Mouse (Mus musculus) retina, embryonic 14.5 days (tissue): ENCODE results near the gene Otx2.
A peak's percentile ranks its signal among the peaks of the same experiment; 100 is the strongest.

Experiments used
- DNase-seq: peaks from one replicate; pipeline ENCODE4 v3.0.0-alpha.2; 2015; ENCODE audit warnings: low spot score

Otx2 gene

GRCm38 (mm10) chr14:48668761-48669303 is 4.8 kb downstream of the Otx2 start:
- peak; percentile 52 for DNase-seq

- peak; percentile 45 for DNase-seq
Measured at GRCm38 (mm10) chr14:48668051-48668481, 5.6 kb downstream of the Otx2 start.

GRCm38 (mm10) chr14:48667396-48667795 is 6.2 kb downstream of the Otx2 start:
- peak; percentile 65 for DNase-seq

GRCm38 (mm10) chr14:48666771-48667170 is 6.8 kb downstream of the Otx2 start:
- peak; percentile 53 for DNase-seq

GRCm38 (mm10) chr14:48665816-48666661 is 7.6 kb downstream of the Otx2 start:
- DNase-seq: peak; percentile 61

- DNase-seq: peak; percentile 85
Measured at GRCm38 (mm10) chr14:48664841-48665815, 8.5 kb downstream of the Otx2 start.

GRCm38 (mm10) chr14:48664001-48664810 is 9.4 kb downstream of the Otx2 start:
- DNase-seq: peak; percentile 30

- DNase-seq: no peak
Measured at GRCm38 (mm10) chr14:48663531-48663930, 10.1 kb downstream of the Otx2 start.

GRCm38 (mm10) chr14:48662568-48663236 is 10.9 kb downstream of the Otx2 start:
- peak; percentile 54 for DNase-seq

- peak; percentile 52 for DNase-seq
Measured at GRCm38 (mm10) chr14:48661646-48662567, 11.7 kb downstream of the Otx2 start.

- no peak for DNase-seq
Measured at GRCm38 (mm10) chr14:48661151-48661550, 12.5 kb downstream of the Otx2 start.

- no peak for DNase-seq
Measured at GRCm38 (mm10) chr14:48660593-48660992, 13.0 kb downstream of the Otx2 start.

GRCm38 (mm10) chr14:48659661-48660060 is 14.0 kb downstream of the Otx2 start:
- no peak for DNase-seq

- DNase-seq: no peak
Measured at GRCm38 (mm10) chr14:48657241-48657640, 16.4 kb downstream of the Otx2 start.

GRCm38 (mm10) chr14:48656711-48657110 is 16.9 kb downstream of the Otx2 start:
- no peak for DNase-seq

GRCm38 (mm10) chr14:48655792-48656550 is 17.6 kb downstream of the Otx2 start:
- peak; percentile 35 for DNase-seq

GRCm38 (mm10) chr14:48655073-48655791 is 18.4 kb downstream of the Otx2 start:
- DNase-seq: peak; percentile 53

- no peak for DNase-seq
Measured at GRCm38 (mm10) chr14:48654551-48655072, 19.0 kb downstream of the Otx2 start.
